18 mouse cellular contexts compared by ENCODE assay signal in the genomic region with DNA sequence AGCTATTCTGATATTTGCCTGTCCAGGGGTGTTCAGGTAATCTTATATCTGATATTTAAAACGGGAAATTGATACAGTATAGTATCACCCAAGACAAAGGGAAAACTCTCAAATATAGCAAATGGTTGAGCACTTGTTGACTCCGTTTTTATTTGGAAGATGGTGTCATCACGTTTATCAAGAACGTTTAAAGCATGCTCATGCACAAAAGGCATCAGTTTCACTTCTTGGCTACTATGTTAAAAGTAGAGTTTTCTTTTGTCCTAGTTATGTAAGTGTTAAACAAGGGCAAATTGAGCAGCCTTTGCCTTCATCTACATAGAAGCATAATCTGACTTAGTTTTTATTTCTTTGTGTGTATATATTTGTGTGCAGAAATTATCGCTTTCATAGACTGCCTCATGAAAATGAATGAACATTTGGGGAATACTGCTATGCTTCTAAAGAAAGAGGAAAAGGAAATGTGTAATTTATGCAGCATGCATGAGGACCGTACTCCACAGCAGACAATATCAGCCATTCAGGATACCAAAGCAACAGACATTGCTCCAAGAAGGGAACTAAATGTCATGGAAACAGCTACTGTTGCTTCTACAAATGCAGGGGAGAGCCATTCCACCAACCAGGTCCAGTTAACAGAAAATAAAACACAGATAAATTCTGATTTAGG. TPM values are rescaled to one million over a fixed set of nuclear protein-coding genes. Genes with fewer than 3 reads are reported as not detected.
DNase-seq lines count a peak whose midpoint lies in the region; ATAC-seq and TF ChIP-seq lines count a peak whose summit lies in the region.
"Had no signal": no experiment of that assay in that cellular context is flagged by ENCODE, and none has a peak within 500 bp of the region (broad histone marks: within the 10 kb centered on the region; RNA-seq: fewer than 3 reads in every experiment).

A gene (plus strand): TSS at position 422 of the 670 bp plus-strand sequence.

- no peak for ATAC-seq in forebrain, embryonic 14.5 days
- no peak for ATAC-seq in forebrain, embryonic 11.5 days (replicated peaks; ENCODE audit: low FRiP score)
- peak; percentile 97 for ATAC-seq in hindbrain, postnatal 0 days
- peak; percentile 76 for ATAC-seq in neural tube, embryonic 13.5 days (ENCODE audit: low read depth)

- no peaks in the 10 kb centered on the region for H3K4me1 ChIP-seq in forebrain, embryonic 14.5 days (ENCODE audit: control insufficient read depth, insufficient read depth, low read length)
- no peaks in the 10 kb centered on the region for H3K4me1 ChIP-seq in forebrain, embryonic 11.5 days (replicated peaks; ENCODE audit: control insufficient read depth, insufficient read depth, low read length)
- no peaks in the 10 kb centered on the region for H3K4me1 ChIP-seq in hindbrain, postnatal 0 days (ENCODE audit: insufficient read depth, low read length)
- no peaks in the 10 kb centered on the region for H3K4me1 ChIP-seq in neural tube, embryonic 13.5 days (replicated peaks)
- H3K4me1 ChIP-seq: heart, embryonic 10.5 days had no signal

- H3K9ac ChIP-seq in forebrain, embryonic 14.5 days (ENCODE audit: low read length) = no peak within 1 kb of the TSS
- H3K9ac ChIP-seq in forebrain, embryonic 11.5 days (ENCODE audit: low read length) = no peak within 1 kb of the TSS
- no peak within 1 kb of the TSS for H3K9ac ChIP-seq in hindbrain, postnatal 0 days (replicated peaks; ENCODE audit: low read length)
- H3K9ac ChIP-seq in neural tube, embryonic 13.5 days = no peak within 1 kb of the TSS
- H3K9ac ChIP-seq: lung, embryonic 14.5 days had no signal

- peak; percentile 12 for DNase-seq in forebrain, embryonic 14.5 days (ENCODE audit: low spot score)
- DNase-seq in forebrain, embryonic 11.5 days (ENCODE audit: low spot score) = no peak
- peak; percentile 5 to 22 for DNase-seq in left cerebral cortex, adult 9 months (ENCODE audit: low spot score in 2 of 2)
- DNase-seq in left cerebral cortex, postnatal 4 days = no peak
- peak; percentile 69 for DNase-seq in hindbrain, postnatal 0 days (ENCODE audit: low spot score)
- no peak for DNase-seq in thymus, postnatal 4 days
- DNase-seq in Muller cell, postnatal 12 days (ENCODE audit: inconsistent ontology term) = no peak
- DNase-seq: adrenal gland, adult 8-10 months; heart, postnatal 4 days; kidney, adult 8-10 months; liver; lung, embryonic 14.5 days had no signal

- H3K9me3 ChIP-seq in forebrain, embryonic 14.5 days (replicated peaks; ENCODE audit: control insufficient read depth, low read length) = 0 out of 2 replicates have a peak, but pooled peaks cover under 1% of the 10 kb centered on the region
- no peaks in the 10 kb centered on the region for H3K9me3 ChIP-seq in forebrain, embryonic 11.5 days (ENCODE audit: control insufficient read depth, low read length)
- no peaks in the 10 kb centered on the region for H3K9me3 ChIP-seq in hindbrain, postnatal 0 days (ENCODE audit: low read length)
- peaks cover 3% of the 10 kb centered on the region for H3K9me3 ChIP-seq in neural tube, embryonic 13.5 days
- H3K9me3 ChIP-seq: heart, embryonic 10.5 days had no signal

- H3K27ac ChIP-seq in forebrain, embryonic 14.5 days (ENCODE audit: low read depth, low read length) = no peak within 1 kb of the TSS
- no peak within 1 kb of the TSS for H3K27ac ChIP-seq in forebrain, embryonic 11.5 days (ENCODE audit: low read depth, low read length)
- peak within 1 kb of the TSS; percentile 75 for H3K27ac ChIP-seq in hindbrain, postnatal 0 days
- H3K27ac ChIP-seq in neural tube, embryonic 13.5 days (replicated peaks) = no peak within 1 kb of the TSS
- H3K27ac ChIP-seq: heart, embryonic 10.5 days had no signal

- no peak within 1 kb of the TSS for H3K4me2 ChIP-seq in forebrain, embryonic 14.5 days (ENCODE audit: low read length)
- H3K4me2 ChIP-seq in forebrain, embryonic 11.5 days (ENCODE audit: low read depth, low read length, severe bottlenecking) = no peak within 1 kb of the TSS
- no peak within 1 kb of the TSS for H3K4me2 ChIP-seq in hindbrain, postnatal 0 days (ENCODE audit: low read depth, low read length)
- H3K4me2 ChIP-seq in neural tube, embryonic 13.5 days = no peak within 1 kb of the TSS
- H3K4me2 ChIP-seq: lung, embryonic 14.5 days had no signal

- 77% methylated on average over 6 of the region's 6 CpGs for WGBS in forebrain, embryonic 14.5 days
- WGBS in forebrain, embryonic 11.5 days = 87% methylated on average over 6 of the region's 6 CpGs
- WGBS in hindbrain, postnatal 0 days = 47% methylated on average over 6 of the region's 6 CpGs
- 49% methylated on average over 6 of the region's 6 CpGs for WGBS in neural tube, embryonic 13.5 days

- no peak for TF ChIP-seq CTCF in hindbrain, postnatal 0 days (IDR thresholded peaks at IDR 0.05; ENCODE audit: low read depth)

- H3K4me3 ChIP-seq in forebrain, embryonic 14.5 days (ENCODE audit: low read depth, low read length) = no peak within 1 kb of the TSS
- no peak within 1 kb of the TSS for H3K4me3 ChIP-seq in forebrain, embryonic 11.5 days (ENCODE audit: low read depth, low read length)
- H3K4me3 ChIP-seq in hindbrain, postnatal 0 days (ENCODE audit: low read length) = no peak within 1 kb of the TSS
- H3K4me3 ChIP-seq in neural tube, embryonic 13.5 days = no peak within 1 kb of the TSS
- H3K4me3 ChIP-seq: heart, embryonic 10.5 days had no signal

- no peaks in the 10 kb centered on the region for H3K27me3 ChIP-seq in forebrain, embryonic 14.5 days (replicated peaks; ENCODE audit: control insufficient read depth, insufficient read depth, low read length)
- no peaks in the 10 kb centered on the region for H3K27me3 ChIP-seq in forebrain, embryonic 11.5 days (ENCODE audit: control insufficient read depth, insufficient read depth, low read length)
- H3K27me3 ChIP-seq in hindbrain, postnatal 0 days (ENCODE audit: insufficient read depth, low read length) = no peaks in the 10 kb centered on the region
- no peaks in the 10 kb centered on the region for H3K27me3 ChIP-seq in neural tube, embryonic 13.5 days

- intact Hi-C loops in left cerebral cortex, postnatal 4 days (cut with DNase I) = no loop called here

- H3K36me3 ChIP-seq in forebrain, embryonic 14.5 days (ENCODE audit: control insufficient read depth, insufficient read depth, low read length) = no peaks in the 10 kb centered on the region
- H3K36me3 ChIP-seq in forebrain, embryonic 11.5 days (ENCODE audit: control insufficient read depth, insufficient read depth, low read length) = no peaks in the 10 kb centered on the region
- no peaks in the 10 kb centered on the region for H3K36me3 ChIP-seq in hindbrain, postnatal 0 days (ENCODE audit: insufficient read depth, low read length)
- H3K36me3 ChIP-seq in neural tube, embryonic 13.5 days = no peaks in the 10 kb centered on the region
- H3K36me3 ChIP-seq: heart, embryonic 10.5 days had no signal

RNA-seq across cellular contexts. Expression of the gene that starts here (rescaled TPM):
- not detected in 2 replicates for polyA plus RNA-seq in forebrain, embryonic 14.5 days (2014; fragmentation: Nextera tagmentation; extraction: Ambion mirVana)
- polyA plus RNA-seq in forebrain, embryonic 11.5 days (2014; fragmentation: Nextera tagmentation; extraction: Ambion mirVana) = not detected in 2 replicates
- total RNA-seq in left cerebral cortex, postnatal 4 days (2021) = under 1 TPM in 1 of 2 experiments, not detected in 1; 0.24 TPM
- not detected in 2 replicates for total RNA-seq in hindbrain, postnatal 0 days (2014; rRNA removed)
- not detected in 2 replicates for polyA plus RNA-seq in hindbrain, postnatal 0 days (2015; fragmentation: Nextera tagmentation; extraction: Ambion mirVana)
- not detected in 2 replicates for polyA plus RNA-seq in neural tube, embryonic 13.5 days (2015; fragmentation: Nextera tagmentation; extraction: Ambion mirVana)
- total RNA-seq: adrenal gland, adult 8-10 months; common myeloid progenitor, adult 5-6 weeks; gastrocnemius, adult 8-10 months; heart, postnatal 4 days; megakaryocyte, adult 5-6 weeks had no signal
- polyA plus RNA-seq: lung, embryonic 14.5 days; stomach, embryonic 14.5 days had no signal

Comparison
In these comparisons a context has a peak if more than half of its experiments do, and no peak if none do; other contexts are left out.
1. DNase-seq: peak in left cerebral cortex, adult 9 months (2 of 2); none in forebrain, embryonic 11.5 days (single experiment), left cerebral cortex, postnatal 4 days (single experiment), thymus, postnatal 4 days (single experiment) and Muller cell, postnatal 12 days (single experiment).
2. Peak in DNase-seq in forebrain, embryonic 14.5 days; RNA of the gene not detected or under 1 TPM.
3. Peak in DNase-seq, ATAC-seq and H3K27ac ChIP-seq in hindbrain, postnatal 0 days; RNA of the gene not detected or under 1 TPM.
4. Peak in ATAC-seq in neural tube, embryonic 13.5 days; RNA of the gene not detected or under 1 TPM.